Mouse (Mus musculus) adrenal gland, postnatal 10 days (tissue): ENCODE data around the gene Satl1. TPM values are rescaled to one million over a fixed set of nuclear protein-coding genes. Genes with fewer than 3 reads are reported as not detected.
A peak's percentile ranks its signal among the peaks of the same experiment; 100 is the strongest.

Experiments used
- DNase-seq: peaks from one replicate; pipeline ENCODE4 v3.0.0; 2021; ENCODE audit warnings: mixed read lengths
- long read RNA-seq, 2 experiments: library from polyadenylated mRNA; stranded (forward); transcript quantifications; one replicate each; pipeline ENCODE4 v2.0.0; 2021
- total RNA-seq, 2 experiments: library from RNA; stranded (reverse); gene quantifications; 2 replicates each; pipeline ENCODE4 v1.2.3; 2021

The Satl1 gene
- not detected for total RNA-seq
- long read RNA-seq, experiment 1, result 0 reads
- long read RNA-seq, experiment 2, result 0 reads

DNA sequence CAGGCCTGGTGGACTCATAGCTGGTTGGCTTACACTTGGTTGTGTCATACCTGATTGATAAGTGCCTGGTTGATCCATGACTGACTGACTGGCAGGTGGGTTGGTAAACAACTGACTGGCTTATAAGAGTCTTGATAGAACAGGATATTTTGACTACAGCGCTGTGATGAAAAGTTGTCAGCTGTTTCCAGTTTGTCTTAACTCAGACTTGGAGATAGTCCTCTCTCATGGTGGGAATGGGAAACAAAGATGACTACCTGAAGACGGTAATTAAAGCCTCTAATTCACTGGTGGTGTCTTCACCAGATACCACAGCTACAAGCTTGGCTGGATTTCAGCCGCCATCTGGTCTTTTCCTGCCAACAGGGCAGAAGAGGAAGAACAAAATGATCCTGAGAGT lies at the start of gene Satl1:
Gene Satl1 (minus strand): TSS at position 101 of the 400 bp plus-strand sequence.
- DNase-seq, result no peak

- no peak for DNase-seq
Measured at GRCm38 (mm10) chrX:112438064-112438463, 31.5 kb upstream of the Satl1 start.

- DNase-seq, result no peak
Measured at GRCm38 (mm10) chrX:112437580-112437979, 31.0 kb upstream of the Satl1 start.

DNA sequence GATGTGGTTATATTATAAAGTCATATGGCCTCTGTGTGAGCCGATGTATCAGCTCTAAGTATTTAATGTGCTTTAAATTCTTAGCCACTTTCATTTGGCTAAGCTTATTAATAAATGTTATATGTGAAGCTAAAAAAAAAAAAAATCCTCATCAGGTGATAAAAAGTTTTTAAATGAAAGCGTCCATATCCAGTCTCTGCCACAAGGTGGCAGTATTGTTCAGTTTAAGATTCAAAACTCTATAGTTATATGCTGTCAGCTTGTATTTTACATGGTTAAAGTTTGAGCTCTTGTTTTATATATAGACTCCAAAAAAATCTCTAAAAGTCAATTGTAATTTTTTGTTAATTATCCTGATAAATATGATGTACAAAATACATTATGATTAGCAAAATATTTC lies 16.4 kb upstream of the Satl1 start:
- DNase-seq, result peak; percentile 7

DNA sequence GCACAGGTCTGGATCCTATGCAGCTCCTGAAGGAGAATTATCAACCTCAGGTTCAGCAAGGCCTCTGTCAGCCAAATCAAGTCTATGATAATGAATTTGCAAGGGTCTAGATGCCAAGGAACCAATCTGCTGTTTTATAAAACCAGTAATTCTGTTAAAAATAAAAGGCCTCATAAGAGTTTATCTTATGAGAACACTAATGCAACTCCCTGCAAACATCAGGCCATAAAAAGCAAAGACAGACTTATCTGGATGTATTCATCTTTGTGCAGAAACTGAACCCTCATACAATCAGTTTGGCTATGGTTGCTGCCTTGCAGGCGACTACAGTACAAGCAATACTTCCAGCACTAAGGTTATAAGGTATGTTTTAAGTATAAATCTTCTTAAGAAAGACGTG lies 5.7 kb upstream of the Satl1 start:
- DNase-seq, result no peak

DNA sequence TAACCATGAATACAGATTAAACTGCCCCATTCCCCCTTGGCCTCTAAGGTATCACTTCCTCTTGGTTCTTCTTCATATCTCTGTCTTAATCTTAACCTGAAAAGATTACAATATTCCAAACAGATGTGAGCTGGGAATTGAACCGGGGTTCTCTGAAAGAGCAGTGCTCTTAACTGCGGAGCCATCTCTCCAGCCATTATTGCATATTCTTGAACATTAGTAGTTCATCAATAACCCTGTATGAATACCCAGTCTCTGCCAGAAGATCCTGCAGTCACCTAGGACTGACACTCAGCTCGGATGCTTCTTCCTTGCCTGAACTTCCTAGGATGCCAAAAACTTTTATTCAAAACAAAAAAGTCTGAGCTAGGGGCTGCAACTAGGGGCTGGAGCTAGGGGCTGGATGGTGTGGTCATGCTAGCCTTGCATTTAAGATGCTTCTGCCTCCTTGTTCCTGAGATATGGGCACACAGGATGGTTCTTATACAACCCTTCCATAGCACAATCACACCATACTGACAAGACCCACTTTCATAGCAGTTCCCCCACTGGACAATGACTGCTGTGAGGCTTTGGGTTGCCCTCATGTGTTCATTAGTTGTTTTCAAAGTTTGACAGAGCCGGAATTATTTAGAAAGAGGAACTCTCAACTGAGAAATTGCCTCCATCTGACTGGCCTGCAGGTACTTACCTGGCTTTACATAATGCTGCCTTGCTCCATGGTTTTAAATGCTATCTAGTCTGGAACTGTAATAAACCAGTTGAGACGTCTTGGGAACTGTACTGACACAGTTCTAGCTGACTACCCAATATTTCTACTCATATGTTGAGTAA lies 35.8 kb downstream of the Satl1 start:
- peak; percentile 12 for DNase-seq

DNA sequence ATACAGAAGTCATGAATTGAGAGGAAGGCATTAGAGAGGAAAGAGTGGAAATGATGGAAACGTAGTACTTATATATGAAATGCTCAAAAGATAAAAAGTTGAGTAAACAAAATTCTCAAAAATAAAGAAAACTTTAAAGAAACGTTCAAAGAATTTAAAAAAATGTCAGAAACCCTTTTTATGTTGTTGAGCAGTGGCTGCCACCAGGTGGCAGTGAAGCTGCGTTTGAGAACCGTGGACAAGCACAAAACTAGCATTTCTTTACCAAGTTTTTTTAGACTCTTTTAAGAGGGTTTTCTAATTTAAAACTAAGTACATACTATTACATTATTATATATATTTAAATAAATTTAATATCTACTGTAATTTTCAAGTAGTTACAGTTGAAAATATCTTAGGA lies 38.2 kb downstream of the Satl1 start:
- no peak for DNase-seq

DNA sequence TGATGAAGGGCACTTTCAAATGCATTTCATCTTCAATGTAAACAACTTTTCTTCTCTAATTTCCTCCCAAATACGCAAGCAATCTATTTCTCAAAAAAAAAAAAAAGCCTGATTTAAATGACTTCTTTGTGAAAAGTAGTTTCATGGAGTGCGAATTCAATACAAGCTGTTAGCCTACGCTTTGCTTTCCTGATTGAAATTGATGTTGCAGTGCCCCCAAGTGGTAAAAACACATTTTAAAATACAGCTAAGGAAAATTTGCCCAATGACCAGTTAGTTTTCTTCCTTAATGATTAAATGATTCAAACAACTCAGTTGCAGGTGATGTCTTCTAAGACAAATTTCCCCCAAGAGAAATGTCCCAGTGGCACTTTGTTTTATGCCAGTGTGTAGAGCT lies 58.2 kb downstream of the Satl1 start:
- DNase-seq, result peak; percentile 19

DNA sequence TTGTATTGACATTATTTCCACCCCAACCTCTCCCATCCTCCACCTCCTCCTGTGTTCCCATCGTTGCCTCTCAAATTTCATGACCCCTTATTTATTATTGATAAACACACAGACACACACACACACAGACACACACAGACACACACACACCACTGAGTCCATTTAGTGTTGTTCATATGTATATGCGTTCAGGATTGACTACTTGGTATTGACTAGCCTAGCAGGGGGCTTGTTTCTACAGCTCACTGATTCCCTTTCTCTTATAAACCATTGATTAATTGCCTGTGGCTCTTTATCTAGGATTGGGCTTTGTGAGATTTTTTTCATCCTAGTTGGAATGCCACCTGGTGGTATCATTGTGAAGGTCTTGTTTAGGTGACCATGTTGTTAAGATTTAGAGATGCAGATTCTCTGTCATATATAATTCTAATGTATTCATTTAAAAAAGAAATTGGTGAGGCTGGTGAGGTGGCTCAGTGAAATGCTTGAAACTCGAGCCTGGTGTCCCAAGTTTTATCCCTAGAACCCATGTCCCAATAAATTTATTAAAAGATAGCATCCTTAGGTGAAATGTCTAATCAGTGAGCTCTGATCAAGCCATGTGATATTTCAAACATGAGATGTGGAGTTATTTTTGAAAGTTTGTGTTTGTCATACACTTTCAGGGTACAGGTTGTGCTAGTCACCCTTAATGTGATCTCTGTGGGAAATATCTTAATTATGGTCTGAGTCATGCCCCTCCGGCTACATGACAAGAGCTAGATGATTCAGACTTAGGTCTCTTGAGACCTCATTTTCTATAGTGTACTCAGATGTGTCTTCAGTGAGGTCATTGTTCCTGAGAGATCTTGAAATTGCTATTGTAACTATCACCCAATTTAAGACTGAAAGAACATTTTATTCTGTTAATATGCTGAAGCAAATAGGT lies 58.8 kb downstream of the Satl1 start:
- DNase-seq, result no peak

GRCm38 (mm10) chrX:112339486-112339885 lies 67.1 kb downstream of the Satl1 start:
- peak; percentile 7 for DNase-seq

Other genes with a start within 250 kb of the Satl1 start
- gene 4933403O08Rik, start 167.7 kb downstream of the Satl1 start, total RNA-seq, result 1 to 10 TPM; 1.2 to 2.3 TPM
- gene Apool, start 95.4 kb downstream of the Satl1 start, total RNA-seq, result 10 to 100 TPM; 68.1 to 73.5 TPM
- not detected for gene 2010106E10Rik, start 88.5 kb upstream of the Satl1 start, total RNA-seq
- gene Zfp711, start 193.7 kb upstream of the Satl1 start, total RNA-seq, result 1 to 10 TPM; 1.4 to 2.6 TPM